Mouse (Mus musculus): ENCODE data around the gene Dab2ip.

Gene Dab2ip

GRCm38 (mm10) chr2:35720956-35721355 is 162.9 kb downstream of the Dab2ip start:
- DNase-seq = no peak

GRCm38 (mm10) chr2:35722821-35723220 is 164.8 kb downstream of the Dab2ip start:
- DNase-seq = no peak

DNA sequence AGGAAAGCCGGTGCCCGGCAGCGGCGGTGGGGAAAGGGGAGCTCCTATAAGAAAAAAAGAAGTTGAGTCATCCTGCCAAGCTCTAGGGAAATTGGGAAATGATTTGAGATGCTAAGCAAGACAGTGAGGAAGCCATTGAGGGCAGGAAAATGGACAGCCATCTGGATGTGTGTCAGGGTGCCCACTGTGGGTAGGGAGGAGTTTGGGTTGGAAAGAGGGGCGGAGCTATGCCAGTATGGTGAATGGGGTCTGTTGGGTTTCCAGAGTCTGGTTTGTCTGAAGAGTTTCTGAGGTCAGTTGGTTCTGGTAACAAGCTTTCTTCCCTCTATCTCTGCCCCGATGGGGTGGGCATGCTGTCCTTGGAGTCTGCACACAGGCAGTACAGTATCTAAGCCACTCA is 165.2 kb downstream of the Dab2ip start:
- DNase-seq = no peak

DNA sequence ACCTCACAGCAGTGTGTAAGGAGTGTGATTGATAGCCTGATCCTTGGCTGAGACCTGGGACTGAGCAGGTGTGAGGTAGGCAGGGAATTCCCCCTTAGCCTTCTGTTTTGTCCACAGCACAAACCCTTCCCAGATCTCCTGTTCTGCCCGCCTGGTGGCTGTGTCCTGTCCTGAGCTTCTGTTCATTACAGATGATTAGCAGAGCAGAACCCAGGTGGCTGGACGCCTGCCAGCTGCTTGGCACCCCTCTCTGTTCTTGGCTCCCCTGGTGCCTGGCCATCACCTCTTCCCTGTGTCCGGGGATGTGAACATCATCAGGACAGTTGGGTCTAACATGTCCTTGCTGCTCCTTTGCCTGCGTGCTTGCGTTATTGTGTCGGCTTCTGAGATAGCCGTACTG is 165.6 kb downstream of the Dab2ip start:
- DNase-seq = no peak

DNA sequence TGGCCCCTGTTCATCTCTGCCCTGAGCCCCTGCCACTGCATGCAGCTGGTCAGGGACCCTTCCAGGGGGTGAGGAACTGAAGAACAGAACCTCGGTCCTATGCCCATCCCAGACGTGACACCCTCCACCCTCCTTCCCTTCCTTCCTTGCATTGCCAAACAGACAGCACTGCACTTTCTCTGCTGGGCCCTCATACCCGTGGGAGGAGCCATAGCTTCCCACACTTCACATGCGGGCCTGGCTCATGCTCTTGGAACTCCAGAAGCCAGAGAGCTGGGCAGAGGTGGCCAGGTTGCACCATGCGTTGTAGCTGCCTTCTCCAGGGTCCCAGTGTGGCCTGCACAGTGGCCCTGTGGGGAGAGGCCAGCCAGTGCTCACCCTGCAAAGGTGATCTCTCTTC is 170.6 kb downstream of the Dab2ip start:
- peak; percentile 32 for DNase-seq

DNA sequence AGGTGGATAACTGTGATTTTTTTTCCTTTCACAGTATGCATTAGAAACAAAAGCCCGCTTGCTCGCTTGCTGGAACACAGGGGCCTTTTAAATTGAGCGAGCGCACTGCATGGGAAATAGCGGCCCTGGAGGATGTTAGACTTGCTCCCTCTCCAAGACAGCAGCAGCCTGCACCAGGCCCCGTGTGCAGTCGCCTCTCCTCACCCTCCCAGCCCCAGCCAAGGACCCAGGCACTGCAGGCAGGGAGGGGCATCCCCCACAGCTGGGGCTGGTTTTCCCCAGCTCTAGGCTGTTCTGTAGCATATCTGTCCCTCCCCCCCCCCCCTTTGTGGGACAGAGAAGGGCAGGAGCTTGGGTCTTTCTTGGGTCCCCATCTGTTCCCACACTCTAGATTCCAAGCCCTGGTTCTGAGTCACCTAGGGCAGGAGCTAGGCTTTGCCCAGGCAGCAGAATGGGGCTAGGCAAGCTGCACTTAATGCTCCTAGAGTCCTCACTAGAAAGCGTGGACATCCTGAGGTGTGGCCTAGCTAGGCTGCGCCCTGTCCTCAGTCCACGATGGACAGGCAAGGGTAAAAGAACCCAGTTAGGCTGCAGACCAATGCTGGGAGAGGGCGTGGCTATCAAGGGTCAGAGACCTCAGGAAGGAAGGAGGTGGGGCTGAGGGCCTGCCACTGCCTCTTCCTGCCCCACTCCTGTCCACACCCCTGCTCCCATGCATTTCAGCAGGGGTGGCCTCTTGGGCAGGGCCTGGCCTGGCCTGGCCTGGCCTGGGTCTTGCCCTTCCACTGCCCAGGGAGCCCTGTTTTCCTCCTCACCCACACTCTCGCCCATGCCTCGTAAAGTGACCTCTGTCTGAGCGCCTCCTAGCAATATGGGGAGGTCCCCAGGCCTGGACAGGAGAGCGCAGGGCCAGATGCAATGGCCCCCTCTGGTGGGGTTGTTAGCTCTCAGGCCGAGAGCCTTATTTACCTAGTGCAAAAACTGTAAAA is 171.3 kb downstream of the Dab2ip start:
- DNase-seq = peak; percentile 93

DNA sequence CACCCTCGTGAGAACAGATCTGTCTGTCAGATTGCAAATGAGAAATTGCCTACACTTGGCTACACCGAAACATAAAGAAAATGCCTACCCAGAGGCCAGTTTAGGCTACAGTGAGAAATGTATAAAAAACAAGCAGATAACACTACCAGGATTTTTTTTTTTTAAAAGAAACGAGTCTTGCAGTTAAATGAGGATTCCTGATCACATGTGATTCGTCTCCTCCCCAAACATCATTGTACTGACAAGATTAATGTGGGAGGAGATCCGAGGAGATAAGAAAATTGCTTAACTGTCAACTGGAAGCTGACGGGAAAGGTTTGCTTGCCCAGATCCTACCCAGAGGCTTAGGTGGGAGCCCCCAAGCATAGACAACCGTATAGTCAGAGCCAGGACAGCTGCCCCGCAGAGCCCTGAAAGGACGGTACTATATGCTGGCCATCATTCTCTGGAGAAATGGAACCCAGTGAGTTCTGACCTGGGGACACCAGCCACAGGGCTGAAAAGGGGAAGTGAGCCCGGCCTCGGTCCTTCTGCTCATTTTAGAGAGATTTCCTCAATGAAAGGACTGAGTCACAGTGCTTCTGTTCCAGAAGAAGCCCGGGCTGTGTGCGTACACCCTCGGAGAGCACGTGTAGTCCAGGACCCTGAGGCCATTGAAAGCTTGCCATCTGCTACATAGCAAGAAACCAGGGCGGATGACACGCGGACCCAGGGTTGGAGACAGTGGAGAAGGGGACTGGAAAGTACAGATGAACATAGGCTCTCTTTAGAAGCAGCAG is 173.8 kb downstream of the Dab2ip start:
- DNase-seq = peak; percentile 29

DNA sequence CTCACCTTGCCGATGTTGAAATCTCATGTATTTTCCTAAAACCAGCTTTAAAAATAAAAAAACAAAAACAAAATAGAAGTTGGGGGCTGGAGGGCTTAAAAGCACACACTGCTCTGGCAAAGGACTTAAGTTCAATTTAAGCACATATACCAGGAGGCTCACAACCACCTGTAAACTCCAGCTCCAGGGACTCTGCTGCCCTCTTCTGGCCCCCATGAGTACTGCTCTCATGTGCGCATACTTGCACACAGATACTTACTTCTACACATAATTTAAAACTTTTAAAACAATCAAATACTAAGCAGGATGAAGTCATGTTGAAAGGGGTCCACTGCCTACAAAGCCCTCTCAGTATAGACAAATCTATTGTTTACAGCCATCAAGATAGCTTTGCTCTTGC is 176.9 kb downstream of the Dab2ip start:
- no peak for DNase-seq

- DNase-seq = no peak
These were observed 178.0 kb downstream of the Dab2ip start for GRCm38 (mm10) chr2:35736061-35736460.

GRCm38 (mm10) chr2:35737467-35738027 is 179.5 kb downstream of the Dab2ip start:
- no peak for DNase-seq

- DNase-seq = no peak
These were observed 181.7 kb downstream of the Dab2ip start for GRCm38 (mm10) chr2:35739669-35740254.

DNA sequence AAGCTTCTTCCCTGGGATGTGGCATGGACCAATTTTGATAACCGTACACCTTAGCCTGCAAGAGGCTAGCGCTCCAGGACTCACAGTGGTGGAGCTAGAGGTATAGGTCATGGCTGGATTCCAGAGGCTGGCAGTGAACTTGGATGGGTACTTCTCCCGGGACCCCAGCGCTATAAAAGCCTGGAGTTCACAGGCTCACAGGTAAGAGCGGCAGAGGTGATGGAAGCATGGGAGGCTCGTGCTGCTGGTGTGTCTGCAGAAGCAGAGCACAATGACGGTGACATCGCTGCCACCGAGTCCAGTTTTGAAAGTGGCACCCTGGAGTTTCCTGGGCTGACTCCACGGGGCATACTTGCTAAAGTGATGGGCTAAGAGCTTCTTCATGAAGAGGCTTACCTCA is 187.8 kb downstream of the Dab2ip start:
- DNase-seq = no peak

DNA sequence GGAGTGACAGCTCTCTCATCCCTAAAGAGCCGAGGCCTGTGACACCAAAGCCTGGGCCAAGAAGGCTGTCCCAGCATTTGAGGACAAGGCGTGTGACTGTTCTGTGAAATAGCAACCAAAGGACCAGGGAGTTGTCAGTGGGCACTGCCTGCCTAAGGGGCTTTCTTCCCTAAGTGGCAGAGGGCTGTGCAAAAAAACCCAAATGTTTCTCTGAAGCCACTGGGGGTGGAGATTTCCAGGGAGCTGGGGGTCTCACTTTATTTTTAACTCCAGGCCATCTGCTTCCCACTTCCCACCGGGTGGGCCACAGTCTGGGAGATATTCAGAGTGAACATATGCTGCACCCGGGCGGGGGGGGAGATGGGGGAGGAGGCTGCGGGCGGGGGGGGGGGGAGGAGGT is 188.6 kb downstream of the Dab2ip start:
- DNase-seq = no peak

DNA sequence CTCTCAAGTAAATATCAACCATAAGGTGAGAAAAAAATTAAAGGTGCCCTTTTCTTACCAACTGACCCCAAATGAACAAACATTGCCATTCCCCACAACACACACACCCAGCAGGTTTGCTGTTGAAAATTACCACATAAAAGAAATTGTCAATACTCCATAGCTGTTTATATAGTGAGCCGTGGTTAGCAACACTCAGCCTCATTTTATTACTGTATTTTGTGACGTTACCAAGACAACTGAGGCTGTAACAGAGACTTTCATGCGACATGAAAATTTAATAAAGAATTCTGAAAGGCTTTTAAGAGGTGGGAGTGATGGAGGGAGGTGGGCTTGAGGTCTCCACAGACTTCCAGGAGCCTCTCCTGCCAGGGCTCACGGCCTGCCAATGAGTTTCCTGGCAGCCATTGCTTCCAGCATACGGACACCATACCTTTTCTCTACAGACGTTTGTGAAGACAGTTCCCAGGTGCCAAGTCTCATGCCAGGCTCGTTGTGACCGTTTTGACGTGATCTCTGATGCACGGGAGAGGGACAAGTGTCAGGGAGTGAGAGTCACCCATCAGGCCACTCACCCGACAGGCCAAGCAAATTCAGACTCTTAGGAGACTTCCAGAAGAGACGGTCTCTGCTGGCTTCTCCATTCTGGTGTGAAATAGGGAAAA is 189.4 kb downstream of the Dab2ip start:
- no peak for DNase-seq

- no peak for DNase-seq
These were observed 192.6 kb downstream of the Dab2ip start for GRCm38 (mm10) chr2:35750533-35751141.

- DNase-seq = no peak
These were observed 193.9 kb downstream of the Dab2ip start for GRCm38 (mm10) chr2:35751781-35752505.

GRCm38 (mm10) chr2:35756467-35756866 is 198.4 kb downstream of the Dab2ip start:
- DNase-seq = no peak

- DNase-seq = no peak
These were observed 202.3 kb downstream of the Dab2ip start for GRCm38 (mm10) chr2:35760352-35760751.

DNA sequence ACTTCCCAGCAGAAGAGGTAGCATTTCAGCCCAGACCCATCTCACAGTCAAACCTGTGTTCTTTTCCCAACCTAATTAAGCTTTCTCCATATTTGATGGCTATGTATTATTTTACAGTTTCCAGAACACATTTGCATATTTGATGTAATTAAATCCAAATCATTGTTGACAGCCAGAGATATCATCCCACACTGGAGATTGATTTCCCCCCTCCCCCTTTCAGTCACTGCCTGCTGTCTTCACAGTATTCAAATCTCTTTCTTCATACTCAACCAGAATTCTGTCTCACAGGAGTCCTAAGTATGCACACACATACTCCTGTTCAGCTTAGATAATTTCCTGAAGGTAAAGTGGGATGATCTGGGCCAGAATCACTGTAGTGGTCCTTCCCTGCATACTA is 202.8 kb downstream of the Dab2ip start:
- no peak for DNase-seq

- DNase-seq = no peak
These were observed 203.4 kb downstream of the Dab2ip start for GRCm38 (mm10) chr2:35761458-35761857.

GRCm38 (mm10) chr2:35763818-35764217 is 205.8 kb downstream of the Dab2ip start:
- no peak for DNase-seq

Measured in lung, postnatal 36 days (tissue).